Mouse (Mus musculus): ENCODE measurements at regions not wholly inside any gene's neighbourhood (a gene's known extent, or its start where the extent isn't known, plus 50 kb on each side); places are given as distances from the start of the nearest gene placed in this dataset.

- peak; percentile 42 for DNase-seq (ENCODE audit: low read depth, low spot score)
Observed at GRCm38 (mm10) chr7:41739891-41740290, 106.9 kb downstream of the Zfp788 start.
